Mouse (Mus musculus) E14TG2a.4 (cell line): Measurements from ENCODE around the gene Mrc2.

Experiments used
- H3K27me3 ChIP-seq: 2 replicates; pipeline ENCODE4 v1.6.1; 2014; ENCODE audit warnings: low read length, control low read depth; ENCODE audit not compliant: insufficient read depth
- H3K36me3 ChIP-seq: 2 replicates; pipeline ENCODE4 v1.6.1; 2014; ENCODE audit warnings: low read length, control low read depth; ENCODE audit not compliant: insufficient read depth
- H3K4me1 ChIP-seq: replicated peaks from 2 replicates; pipeline ENCODE4 v1.6.1; 2014; ENCODE audit warnings: low read depth, low read length, control low read depth
- H3K4me3 ChIP-seq: replicated peaks from 2 replicates; pipeline ENCODE4 v1.5.1; 2014; ENCODE audit warnings: mild to moderate bottlenecking, low read length
- H3K9me3 ChIP-seq: 2 replicates; pipeline ENCODE4 v1.6.1; 2014; ENCODE audit warnings: low read length, control low read depth
- CTCF ChIP-seq: conservative IDR thresholded peaks from 2 replicates; pipeline ENCODE4 v1.5.1; 2014; ENCODE audit warnings: low read length
- NANOG ChIP-seq: IDR thresholded peaks from 2 replicates; pipeline ENCODE4 v1.6.1; 2014; ENCODE audit warnings: borderline replicate concordance, low read length, mixed read lengths
- POU5F1 ChIP-seq: IDR thresholded peaks from 2 replicates; pipeline ENCODE4 v1.6.1; 2014; ENCODE audit warnings: low read length, borderline replicate concordance

Gene Mrc2

DNA sequence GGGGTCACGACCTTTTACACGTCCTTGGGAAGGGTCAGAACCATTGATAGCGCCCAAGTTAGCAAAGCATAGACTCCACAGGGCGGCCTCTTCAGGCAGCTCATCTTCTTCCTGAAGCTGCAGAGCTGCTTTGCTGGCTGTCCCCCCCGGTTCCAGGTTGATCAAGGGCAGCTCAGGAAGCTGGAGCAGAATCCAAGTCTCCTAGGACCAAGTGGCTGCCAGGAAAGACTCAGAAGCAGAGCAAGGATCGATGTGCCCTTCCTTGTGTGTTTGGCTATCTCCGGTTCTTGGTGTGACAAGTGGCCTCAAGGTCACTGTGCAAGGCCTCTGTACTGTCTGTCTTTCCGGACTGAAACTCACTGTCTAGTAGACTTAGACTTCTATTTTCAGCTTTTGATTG, 81.4 kb downstream of the Mrc2 start:
- Histone ChIP-seq H3K27me3 (0 out of 2 replicates have a peak, but pooled peaks cover 2% of the 10 kb centered on the region), H3K36me3 (no peaks in the 10 kb centered on the region), H3K9me3 (no peaks in the 10 kb centered on the region), H3K4me3 (no peak overlapping the region), H3K4me1 (peaks cover 6% of the 10 kb centered on the region; the same call in 1 of the 2 replicates)
- TF ChIP-seq NANOG (no peak), CTCF (no peak), POU5F1 (no peak)

DNA sequence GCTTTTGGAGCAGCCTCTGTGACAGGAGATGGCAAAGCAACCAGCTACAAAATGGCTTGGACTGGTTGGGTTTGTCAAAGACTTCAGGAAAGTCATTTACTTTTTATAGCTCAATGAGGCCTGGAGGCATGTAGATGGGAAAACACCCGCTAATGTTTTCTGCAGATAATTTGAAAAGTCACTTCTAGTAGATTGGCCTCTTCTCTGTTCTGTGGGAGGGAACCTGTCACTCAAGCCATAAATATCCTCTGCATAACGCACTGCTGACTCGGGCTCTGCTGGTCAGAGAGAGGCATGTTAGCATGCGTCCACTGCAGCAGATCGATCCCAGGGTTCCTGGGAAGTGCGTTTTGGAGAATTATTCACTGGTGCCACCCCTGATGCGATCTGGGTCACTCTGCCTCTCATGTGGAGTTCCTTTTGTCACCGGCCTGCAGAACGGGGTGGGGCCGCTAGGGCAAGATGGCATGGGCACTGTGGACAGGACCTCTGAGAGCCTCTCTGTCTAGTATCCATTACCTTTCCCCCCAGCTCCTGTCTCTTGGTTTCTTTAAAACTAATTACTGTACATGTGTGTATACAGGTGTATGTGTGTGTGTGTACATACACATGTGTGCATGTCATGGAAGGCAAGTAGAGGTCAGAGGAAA, 82.2 kb downstream of the Mrc2 start:
- Histone ChIP-seq H3K4me1 (peaks cover 6% of the 10 kb centered on the region; the same call in 1 of the 2 replicates), H3K27me3 (0 out of 2 replicates have a peak, but pooled peaks cover 2% of the 10 kb centered on the region), H3K36me3 (no peaks in the 10 kb centered on the region), H3K4me3 (no peak overlapping the region), H3K9me3 (no peaks in the 10 kb centered on the region)
- TF ChIP-seq POU5F1 = no peak
- no peak for TF ChIP-seq CTCF
- TF ChIP-seq NANOG = no peak

DNA sequence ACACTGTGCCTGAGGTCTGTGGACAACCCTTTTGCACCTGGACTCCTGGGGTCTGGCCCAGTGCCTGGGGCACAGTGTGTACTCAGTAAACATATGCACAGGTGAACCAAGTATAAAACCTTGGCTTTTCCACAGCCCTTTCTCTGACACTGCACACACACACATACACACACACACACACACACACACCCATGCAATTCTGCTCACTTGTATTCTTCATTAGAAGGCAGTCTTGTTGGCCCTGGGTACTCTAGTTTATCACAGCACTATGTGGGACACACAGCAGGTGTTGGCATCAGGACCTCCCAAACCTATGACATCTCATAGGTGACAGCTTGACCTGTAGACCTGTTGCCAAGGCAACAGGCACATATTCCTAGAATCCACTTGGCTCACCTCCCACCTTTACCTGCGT, 83.4 kb downstream of the Mrc2 start:
- Histone ChIP-seq H3K36me3 (no peaks in the 10 kb centered on the region), H3K27me3 (0 out of 2 replicates have a peak, but pooled peaks cover 2% of the 10 kb centered on the region), H3K9me3 (no peaks in the 10 kb centered on the region), H3K4me1 (peaks cover 6% of the 10 kb centered on the region; the same call in 1 of the 2 replicates), H3K4me3 (no peak overlapping the region)
- TF ChIP-seq CTCF (no peak), NANOG (no peak), POU5F1 (no peak)

DNA sequence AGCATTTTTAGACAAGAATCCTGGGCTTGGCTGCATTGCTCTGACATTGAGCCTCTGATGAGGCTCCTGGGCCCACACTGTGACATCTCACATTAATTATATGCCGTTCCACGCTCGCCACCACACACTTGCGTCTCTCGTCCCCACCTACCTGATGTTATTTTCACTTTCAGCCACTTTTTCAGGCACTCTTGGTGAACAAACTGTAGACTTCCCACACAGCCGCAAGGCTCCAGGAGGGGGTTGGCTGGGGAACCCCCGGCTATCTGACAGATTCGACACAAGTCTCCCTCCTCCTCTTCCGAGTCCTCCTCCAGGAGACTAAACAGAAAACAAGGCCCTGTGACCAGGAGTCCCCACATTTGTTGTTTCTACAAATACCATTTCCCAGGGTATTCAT, 92.8 kb downstream of the Mrc2 start:
- Histone ChIP-seq H3K9me3 (peaks cover 5% of the 10 kb centered on the region; the same call in 1 of the 2 replicates), H3K36me3 (no peaks in the 10 kb centered on the region)
- no peak for TF ChIP-seq CTCF
- no peak for TF ChIP-seq NANOG
- TF ChIP-seq POU5F1 = no peak

DNA sequence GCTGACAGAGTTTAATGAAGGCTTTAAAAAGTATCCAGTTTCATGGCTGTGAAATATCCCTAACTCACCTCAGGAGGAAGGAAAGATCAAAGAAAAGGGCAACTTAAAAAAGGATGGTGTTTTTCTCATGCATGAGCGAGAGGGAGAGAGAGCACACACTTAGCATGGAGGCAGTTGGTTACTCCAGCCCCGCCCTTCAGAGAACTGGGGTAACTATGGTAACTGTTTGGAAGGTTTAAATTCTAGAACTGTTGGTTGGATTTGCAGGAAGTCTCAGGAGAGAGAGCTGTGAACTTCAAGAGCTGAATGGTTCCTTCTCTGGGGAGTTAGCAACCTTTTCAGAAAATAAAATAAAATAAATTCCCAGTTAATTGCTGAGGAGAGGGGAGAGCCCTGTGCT, 96.2 kb downstream of the Mrc2 start:
- Histone ChIP-seq H3K27me3 (0 out of 2 replicates have a peak, but pooled peaks cover 4% of the 10 kb centered on the region), H3K4me1 (no peaks in the 10 kb centered on the region), H3K36me3 (no peaks in the 10 kb centered on the region), H3K9me3 (peaks cover 5% of the 10 kb centered on the region; the same call in 1 of the 2 replicates), H3K4me3 (no peak overlapping the region)
- TF ChIP-seq POU5F1 (no peak), CTCF (no peak), NANOG (no peak)

More for the DNA sequence above, 92.8 kb downstream of the Mrc2 start:
- Histone ChIP-seq H3K27me3 (0 out of 2 replicates have a peak, but pooled peaks cover 4% of the 10 kb centered on the region), H3K4me1 (no peaks in the 10 kb centered on the region), H3K4me3 (no peak overlapping the region)

DNA sequence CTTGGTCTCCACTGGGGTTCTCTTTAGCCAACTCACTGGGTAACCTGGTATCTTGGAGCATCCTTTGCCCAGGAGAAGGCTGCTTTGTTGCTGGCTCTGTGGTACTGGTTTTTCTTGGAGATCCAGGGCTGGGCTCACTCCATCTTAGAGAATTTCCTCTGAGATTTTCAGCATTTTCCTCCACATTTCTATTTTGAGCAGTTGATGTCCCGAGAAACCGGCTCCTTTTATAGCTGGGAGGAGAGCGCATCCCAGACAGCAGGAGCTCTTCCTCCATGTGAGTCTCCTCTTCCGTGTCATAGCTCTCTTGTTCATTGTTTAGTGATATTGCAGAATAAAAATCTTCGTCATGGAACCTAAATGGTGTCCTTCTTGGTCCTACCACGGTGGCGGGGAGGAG, 97.8 kb downstream of the Mrc2 start:
- Histone ChIP-seq H3K4me3 (no peak overlapping the region), H3K9me3 (peaks cover 8% of the 10 kb centered on the region), H3K27me3 (0 out of 2 replicates have a peak, but pooled peaks cover 4% of the 10 kb centered on the region), H3K4me1 (no peaks in the 10 kb centered on the region), H3K36me3 (no peaks in the 10 kb centered on the region)
- TF ChIP-seq POU5F1 (no peak), NANOG (no peak), CTCF (no peak)
